Mouse (Mus musculus) granulocyte monocyte progenitor cell, adult 5-6 weeks (primary cell): ENCODE data around the gene Rad51ap1. TPM values are rescaled to one million over a fixed set of nuclear protein-coding genes. Genes with fewer than 3 reads are reported as not detected.

ENCODE experiments used
- total RNA-seq, 2 experiments: library from RNA; stranded (forward) in 1 of 2; stranded (reverse) in 1 of 2; fragments of 200-712, 200-1000 nt in 1 of 2; fragments of >200 nt in 1 of 2; fragmentation: Nextera tagmentation in 1 of 2; gene quantifications; 2 replicates each; pipeline ENCODE4 v1.2.3; 2014 to 2017

Gene Rad51ap1
- total RNA-seq, 2 experiments from 2014 or later, result 45.2 to 161 TPM

Other genes with a start within 250 kb of the Rad51ap1 start
- 0.11 TPM in 1 of 2 replicates, not detected in the other for gene Kcna6, start 198.9 kb downstream of the Rad51ap1 start, total RNA-seq (2014; fragmentation: Nextera tagmentation)
- not detected in 2 replicates for gene Kcna6, start 198.9 kb downstream of the Rad51ap1 start, total RNA-seq (2017)
- 76.0 and 87.8 TPM in 2 replicates for gene Ndufa9, start 90.5 kb downstream of the Rad51ap1 start, total RNA-seq (2014; fragmentation: Nextera tagmentation)
- 153 and 186 TPM in 2 replicates for gene Ndufa9, start 90.5 kb downstream of the Rad51ap1 start, total RNA-seq (2017)
- not detected in 2 replicates for gene Akap3, start 86.5 kb downstream of the Rad51ap1 start, total RNA-seq (2014; fragmentation: Nextera tagmentation)
- gene Akap3, start 86.5 kb downstream of the Rad51ap1 start, total RNA-seq (2017), result not detected in 2 replicates
- not detected in 2 replicates for gene Dyrk4, start 17.7 kb downstream of the Rad51ap1 start, total RNA-seq (2014; fragmentation: Nextera tagmentation)
- not detected in 2 replicates for gene Dyrk4, start 17.7 kb downstream of the Rad51ap1 start, total RNA-seq (2017)
- 33.5 and 37.2 TPM in 2 replicates for gene D6Wsu163e, start 375 bp upstream of the Rad51ap1 start, total RNA-seq (2014; fragmentation: Nextera tagmentation)
- gene D6Wsu163e, start 375 bp upstream of the Rad51ap1 start, total RNA-seq (2017), result 40.2 and 51.9 TPM in 2 replicates
- gene Fgf6, start 76.0 kb upstream of the Rad51ap1 start, total RNA-seq (2014; fragmentation: Nextera tagmentation), result not detected in 2 replicates
- not detected in 2 replicates for gene Fgf6, start 76.0 kb upstream of the Rad51ap1 start, total RNA-seq (2017)
- gene Fgf23, start 133.3 kb upstream of the Rad51ap1 start, total RNA-seq (2014; fragmentation: Nextera tagmentation), result not detected in 2 replicates
- gene Fgf23, start 133.3 kb upstream of the Rad51ap1 start, total RNA-seq (2017), result not detected in 2 replicates
- 10.7 and 11.6 TPM in 2 replicates for gene Tigar, start 170.0 kb upstream of the Rad51ap1 start, total RNA-seq (2014; fragmentation: Nextera tagmentation)
- 12.8 and 18.5 TPM in 2 replicates for gene Tigar, start 170.0 kb upstream of the Rad51ap1 start, total RNA-seq (2017)
- gene Ccnd2, start 212.6 kb upstream of the Rad51ap1 start, total RNA-seq (2014; fragmentation: Nextera tagmentation), result 125 and 390 TPM in 2 replicates
- gene Ccnd2, start 212.6 kb upstream of the Rad51ap1 start, total RNA-seq (2017), result 51.6 and 54.8 TPM in 2 replicates